ENCODE assay signal across 13 mouse cellular contexts in the genomic region with DNA sequence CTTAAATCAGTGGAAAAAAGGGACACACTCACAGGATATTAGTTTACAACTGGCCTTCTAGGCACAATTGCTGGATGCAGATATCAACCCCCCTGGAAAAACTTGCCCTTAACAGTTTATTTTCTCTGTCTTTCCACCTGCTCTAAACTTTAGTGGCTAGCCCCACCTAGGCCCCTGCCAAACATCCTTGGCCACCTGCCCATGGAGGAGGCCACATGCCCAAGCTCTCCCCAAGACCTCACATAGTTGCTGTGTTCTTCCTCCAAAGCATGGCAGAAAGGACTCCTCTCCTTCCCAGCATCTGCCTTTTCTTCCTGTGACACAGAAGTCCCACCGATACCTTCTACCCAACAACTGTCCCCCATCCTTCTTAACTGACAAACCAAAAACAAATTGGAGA. TPM values are rescaled to one million over a fixed set of nuclear protein-coding genes. Genes with fewer than 3 reads are reported as not detected.
A peak's percentile ranks its signal among the peaks of the same experiment; 100 is the strongest.
DNase-seq lines count a peak whose midpoint lies in the region.
"Had no signal": no experiment of that assay in that cellular context is flagged by ENCODE, and none has a peak within 500 bp of the region (broad histone marks: within the 10 kb centered on the region; RNA-seq: fewer than 3 reads in every experiment).

No protein-coding gene starts in this region.

- peak; percentile 46 to 48 for DNase-seq in cerebellum, postnatal 14 days
- DNase-seq in cerebellum, adult 9-10 months = no peak
- peak; percentile 9 for DNase-seq in heart, postnatal 4 days
- DNase-seq in heart, postnatal 25 days (ENCODE audit: low spot score) = no peak
- DNase-seq: adrenal gland, adult 2 months; adrenal gland, postnatal 10 days; adrenal gland, postnatal 25 days; cerebellum, adult 11 months; cerebellum, adult 9-11 months; embryo, embryonic 11 days had no signal

- intact Hi-C loops in heart, postnatal 25 days (cut with DNase I) = no loop called here

RNA-seq across cellular contexts. Expression of a gene that starts 45.6 kb away (rescaled TPM):
- total RNA-seq in heart, postnatal 4 days (2021) = 10 to 100 TPM; 20.7 to 22.6 TPM
- 10 to 100 TPM; 13.3 to 15.2 TPM for total RNA-seq in heart, postnatal 25 days (2021)

RNA-seq across cellular contexts. Expression of a gene that starts 46.0 kb away (rescaled TPM):
- total RNA-seq in heart, postnatal 4 days (2021) = not detected
- not detected for total RNA-seq in heart, postnatal 25 days (2021)
- total RNA-seq: adrenal gland, postnatal 25 days; common myeloid progenitor, adult 5-6 weeks; ES-E14; MEL had no signal

Comparison
In these comparisons a context has a peak if more than half of its experiments do, and no peak if none do; other contexts are left out.
1. DNase-seq: peak in cerebellum, postnatal 14 days (2 of 2) and heart, postnatal 4 days (single experiment); none in cerebellum, adult 9-10 months (single experiment) and heart, postnatal 25 days (single experiment).